Mouse (Mus musculus) liver, embryonic 14.5 days (tissue): ENCODE results near the gene Dnajc6.

ENCODE experiments used
- CTCF ChIP-seq: IDR thresholded peaks from 2 replicates; pipeline ENCODE4 v1.5.1; 2016; ENCODE audit warnings: antibody characterized with exemption, low read depth, control low read depth
- EP300 ChIP-seq: IDR thresholded peaks from 2 replicates; pipeline ENCODE4 v1.6.1; 2016; ENCODE audit warnings: antibody characterized with exemption, low read depth

GRCm38 (mm10) chr4:101621241-101621640, 124.8 kb downstream of the Dnajc6 start:
- TF ChIP-seq CTCF (no peak), EP300 (no peak)
